Mouse (Mus musculus) thymus, postnatal 36 days (tissue): ENCODE measurements at regions not wholly inside any gene's neighbourhood (a gene's known extent, or its start where the extent isn't known, plus 50 kb on each side); places are given as distances from the start of the nearest gene placed in this dataset.
A peak's percentile ranks its signal among the peaks of the same experiment; 100 is the strongest.

Experiments used
- DNase-seq, 2 experiments: peaks; one replicate each; pipeline ENCODE4 v3.0.0; 2022; ENCODE audit warnings: mixed read lengths in 2 of 2

- no peak for DNase-seq
Measured at GRCm38 (mm10) chr11:44046083-44046482, 145.1 kb upstream of the Adra1b start.

GRCm38 (mm10) chr11:44049253-44049976, 148.4 kb upstream of the Adra1b start:
- DNase-seq: no peak

DNA sequence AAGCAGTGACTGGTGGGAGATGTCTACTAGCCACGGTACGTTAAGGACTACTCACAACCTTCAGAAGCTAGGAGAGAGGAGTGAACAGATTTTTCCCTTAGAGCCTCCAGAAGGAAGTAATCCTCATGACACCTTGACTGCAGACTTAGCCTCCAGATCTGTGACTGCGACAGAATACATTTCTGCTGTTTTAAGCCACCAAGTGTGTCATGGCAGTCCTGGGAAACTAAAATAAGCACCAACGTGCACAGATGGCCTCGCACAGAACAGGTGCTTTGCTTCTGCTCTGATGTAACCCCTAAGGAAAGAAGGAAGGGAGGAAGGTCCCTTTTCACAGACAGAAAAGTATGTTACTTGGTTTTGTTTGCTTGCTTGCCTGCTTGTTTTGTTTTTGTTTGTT, 151.5 kb upstream of the Adra1b start:
- no peak for DNase-seq

DNA sequence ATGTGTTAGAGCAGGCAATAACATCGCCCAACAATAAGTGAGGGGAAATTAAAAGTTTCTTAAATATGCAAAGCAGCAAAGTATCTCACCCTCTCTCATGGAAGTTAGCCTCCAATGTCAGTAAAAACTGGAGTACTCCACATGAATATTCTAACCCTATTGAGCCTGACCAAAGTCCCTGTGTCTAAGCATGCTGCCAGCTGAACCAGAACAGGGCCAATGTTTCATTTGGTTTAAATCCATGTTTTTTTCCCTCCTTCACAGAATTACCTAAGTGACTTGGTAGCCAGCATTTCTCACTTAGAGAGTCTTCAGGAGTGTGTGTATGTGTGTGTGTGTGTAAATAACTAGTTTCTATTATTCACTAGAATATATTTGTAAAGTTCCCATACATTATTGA, 161.4 kb upstream of the Adra1b start:
- DNase-seq: no peak

DNA sequence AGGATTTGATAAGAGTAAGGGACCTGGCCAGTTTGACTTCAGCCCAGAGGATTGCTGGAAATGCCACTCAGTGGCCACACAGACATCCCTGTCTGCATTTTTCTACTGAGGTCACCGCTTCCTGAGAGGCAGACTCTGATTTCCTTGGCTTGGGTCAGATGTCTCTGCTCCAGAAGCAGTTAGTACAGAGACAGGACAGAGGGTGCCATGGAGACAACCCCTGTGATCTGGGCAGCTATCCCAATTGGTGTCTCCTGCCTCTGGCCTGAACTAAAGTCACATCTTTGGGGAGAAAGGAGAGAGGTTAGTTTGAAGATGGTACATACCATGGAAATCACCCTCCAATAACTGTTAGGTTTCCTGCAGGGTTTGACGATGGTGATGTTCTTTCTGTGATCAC, 165.2 kb upstream of the Adra1b start:
- no peak for DNase-seq

DNA sequence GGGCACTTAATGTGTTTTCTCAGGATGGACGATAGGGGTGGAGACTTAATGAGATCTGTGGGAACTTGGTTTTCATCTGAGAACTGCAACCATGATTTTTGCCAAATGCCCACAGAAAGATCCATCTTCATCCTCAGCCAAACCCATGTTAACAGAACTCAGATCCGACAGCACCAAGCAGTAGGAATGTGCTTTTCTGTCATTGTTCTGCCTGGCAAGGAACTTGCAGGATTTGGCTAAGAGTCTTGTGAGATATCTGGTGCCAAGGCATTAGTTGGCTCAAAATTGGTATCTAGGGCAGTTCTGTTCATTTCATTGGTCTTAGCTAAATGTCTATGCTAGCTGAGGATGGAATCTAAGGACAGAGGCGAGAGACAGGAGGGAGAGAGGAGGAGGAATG, 182.7 kb upstream of the Adra1b start:
- DNase-seq: no peak

- DNase-seq: peak; percentile 8 to 10
Measured at GRCm38 (mm10) chr11:44086951-44087350, 185.9 kb upstream of the Adra1b start.

DNA sequence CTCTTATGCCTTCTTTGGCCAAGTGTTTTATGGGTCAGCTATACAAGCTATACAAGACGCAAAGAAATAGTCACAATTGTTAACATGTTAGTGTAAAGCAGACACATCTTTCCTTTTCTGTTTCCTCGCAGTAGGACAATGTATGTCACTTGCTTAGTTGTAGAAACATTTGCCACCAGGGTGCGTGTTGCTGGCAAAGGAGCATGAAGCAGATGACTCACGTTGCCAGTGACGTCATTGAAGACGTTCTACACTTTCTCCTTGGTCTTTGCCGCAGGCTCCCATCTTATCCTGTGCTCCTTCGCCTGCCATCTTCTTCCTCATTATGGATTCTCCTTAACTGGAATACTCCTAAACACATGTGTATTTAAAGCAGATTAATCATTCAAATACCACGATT, 188.5 kb upstream of the Adra1b start:
- no peak for DNase-seq

DNA sequence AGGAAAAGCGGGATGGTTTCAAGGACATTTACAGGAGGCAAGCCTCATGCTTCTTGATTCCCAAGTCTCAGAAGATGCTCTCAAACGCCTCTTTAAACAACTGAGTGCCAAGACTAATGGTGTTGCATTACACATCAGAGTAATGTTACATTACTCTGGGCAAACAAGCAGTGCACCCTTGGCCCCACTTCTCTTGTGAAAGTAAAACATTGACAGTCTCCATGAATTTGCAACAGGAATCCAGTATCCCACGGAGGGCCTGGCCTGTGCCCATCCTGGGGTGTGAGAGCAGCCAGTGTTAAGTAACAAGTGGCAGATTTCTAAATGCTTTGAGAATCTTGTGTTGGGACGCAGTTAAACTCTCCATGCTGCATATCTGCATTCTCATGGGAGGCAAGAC, 194.3 kb upstream of the Adra1b start:
- no peak for DNase-seq

DNA sequence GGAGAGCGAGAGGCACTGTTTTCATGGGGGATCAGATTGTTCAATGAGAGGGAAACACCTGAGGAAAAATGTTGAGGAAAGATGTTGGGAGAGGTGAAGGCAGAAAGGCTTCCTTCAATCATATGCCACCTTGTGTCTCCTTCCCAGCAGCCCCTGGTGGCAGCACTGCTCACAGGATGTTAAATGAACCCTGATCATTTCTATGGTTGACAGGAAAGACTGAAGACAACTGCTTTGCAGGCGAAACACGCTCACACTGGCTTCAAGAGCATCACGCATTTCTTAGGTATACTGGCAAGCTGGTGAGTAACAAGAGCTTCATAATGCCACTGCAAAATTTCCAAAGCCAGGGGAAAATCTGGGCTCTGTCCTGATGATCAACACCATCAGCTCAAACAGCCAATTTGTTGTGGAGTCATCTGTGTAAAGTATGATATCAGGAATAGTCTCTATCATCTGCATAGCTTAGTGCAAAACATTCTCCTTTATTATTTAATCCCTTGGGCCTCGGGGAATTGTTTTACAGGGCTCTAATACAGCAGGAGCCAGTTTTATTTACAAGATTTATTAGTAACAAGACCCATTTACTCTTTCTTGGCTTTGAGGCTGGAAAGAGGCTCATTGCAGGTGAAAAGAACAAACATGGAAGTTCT, 202.3 kb upstream of the Adra1b start:
- no peak for DNase-seq

DNA sequence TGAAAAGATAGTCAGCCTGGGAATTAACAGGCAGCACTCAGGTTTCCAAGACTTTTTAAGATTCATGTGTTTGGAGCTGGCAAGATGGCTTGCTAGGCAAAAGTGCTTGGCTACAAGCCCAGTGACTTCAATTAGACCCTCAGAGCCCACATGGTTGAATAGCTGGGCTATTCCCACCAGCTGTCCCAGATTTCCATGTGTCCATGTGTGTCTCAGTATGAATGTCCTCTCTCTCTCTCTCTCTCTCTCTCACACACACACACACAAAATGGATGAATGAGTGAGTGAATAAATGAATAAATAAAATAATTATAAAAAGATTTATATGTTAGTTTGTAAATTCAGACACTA, 202.8 kb upstream of the Adra1b start:
- no peak for DNase-seq

DNA sequence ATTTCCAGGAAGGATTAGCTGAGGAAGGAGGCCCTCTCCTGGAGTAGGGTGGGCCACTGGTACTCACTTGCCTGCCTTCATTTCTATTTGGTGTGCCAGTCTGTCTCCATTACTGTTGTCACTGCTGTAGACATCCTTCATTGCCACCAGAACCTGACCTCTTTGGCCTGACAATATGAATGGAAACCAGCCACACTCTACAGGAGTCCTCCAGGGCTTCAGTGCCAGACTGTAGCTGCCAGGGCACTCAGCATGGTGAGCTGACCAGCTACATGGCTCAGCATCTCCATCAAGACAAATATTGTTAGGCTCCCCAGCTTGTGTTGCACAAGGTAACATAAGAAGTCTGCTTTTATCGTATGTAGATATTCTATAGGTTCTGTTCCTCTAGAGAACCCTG, 205.2 kb upstream of the Adra1b start:
- no peak for DNase-seq

DNA sequence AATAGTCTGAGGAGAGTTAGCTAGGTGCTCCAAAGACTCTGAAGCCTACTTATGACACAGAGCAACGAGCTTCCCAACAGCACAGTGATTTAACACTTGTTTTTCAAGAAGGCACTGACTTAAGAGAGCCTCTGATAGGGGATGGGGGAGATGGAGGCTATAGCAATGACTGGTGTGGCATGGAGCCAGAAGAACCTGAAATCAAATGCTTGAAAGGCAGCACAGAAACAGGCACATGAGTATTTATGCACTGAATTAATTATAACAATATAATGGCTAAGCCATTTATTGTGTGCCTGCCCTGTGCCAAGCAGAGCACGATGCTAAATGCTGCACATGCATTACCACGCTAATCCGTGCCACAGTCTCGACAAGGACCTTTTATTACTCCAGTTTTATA, 210.5 kb upstream of the Adra1b start:
- no peak for DNase-seq

DNA sequence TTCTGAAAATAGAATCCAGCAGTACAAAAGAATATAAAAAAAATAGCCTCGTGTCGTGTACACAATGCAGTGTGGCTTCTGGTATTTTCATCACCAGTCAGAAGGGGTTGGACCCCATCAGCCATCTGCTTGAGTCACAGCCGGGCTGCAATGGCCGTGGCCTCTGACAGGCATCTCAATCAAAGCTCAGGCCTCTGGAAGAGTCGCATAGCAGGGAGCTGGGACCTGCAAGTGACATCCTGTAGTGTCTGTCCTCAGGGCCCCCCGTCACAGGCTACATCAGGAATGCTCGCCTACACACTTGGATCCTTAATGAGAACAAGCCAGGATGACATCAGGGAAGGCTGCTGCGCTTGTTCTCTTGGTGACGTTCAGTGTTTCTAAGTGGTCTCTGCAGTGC, 226.1 kb upstream of the Adra1b start:
- DNase-seq: no peak

DNA sequence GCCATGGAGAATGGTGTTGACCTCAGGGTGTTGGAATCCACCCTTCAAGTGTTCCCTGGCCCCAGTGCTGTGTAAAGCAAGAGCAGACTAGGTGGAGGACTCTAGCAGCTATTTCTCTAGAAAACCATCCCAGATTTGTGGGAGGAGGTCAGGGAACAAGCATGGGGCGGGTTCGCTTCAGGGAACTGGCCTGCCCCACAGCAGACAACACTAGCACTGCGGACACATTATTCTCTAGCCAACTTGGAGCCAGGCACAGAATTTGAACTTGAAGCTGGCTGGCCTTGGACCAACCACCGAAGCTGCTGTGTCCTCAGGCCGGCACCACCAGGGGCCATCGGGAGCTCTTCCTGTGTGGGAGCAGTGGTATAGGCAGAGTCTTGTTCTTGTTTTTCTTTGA, 227.5 kb upstream of the Adra1b start:
- no peak for DNase-seq

GRCm38 (mm10) chr11:44133244-44133643, 232.2 kb upstream of the Adra1b start:
- no peak for DNase-seq

DNA sequence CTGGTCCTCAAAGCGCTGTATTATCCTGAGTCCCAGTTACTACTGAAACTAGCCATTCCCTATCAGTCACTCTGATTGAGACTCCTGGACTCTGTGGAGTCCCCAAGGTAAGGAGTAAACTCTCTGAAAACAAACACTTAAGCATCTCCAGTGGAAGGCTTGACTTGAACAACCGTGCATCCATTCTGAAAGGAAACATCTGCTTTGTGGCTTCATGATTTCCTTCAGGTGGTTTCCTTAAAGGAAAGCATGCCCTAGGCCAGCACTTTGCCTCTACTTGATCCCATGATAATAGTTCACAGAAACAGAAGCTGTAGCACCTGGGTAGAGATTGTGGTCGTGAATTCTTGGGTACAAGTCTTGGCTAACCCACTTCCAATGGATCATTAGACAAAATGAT, 235.0 kb upstream of the Adra1b start:
- no peak for DNase-seq

DNA sequence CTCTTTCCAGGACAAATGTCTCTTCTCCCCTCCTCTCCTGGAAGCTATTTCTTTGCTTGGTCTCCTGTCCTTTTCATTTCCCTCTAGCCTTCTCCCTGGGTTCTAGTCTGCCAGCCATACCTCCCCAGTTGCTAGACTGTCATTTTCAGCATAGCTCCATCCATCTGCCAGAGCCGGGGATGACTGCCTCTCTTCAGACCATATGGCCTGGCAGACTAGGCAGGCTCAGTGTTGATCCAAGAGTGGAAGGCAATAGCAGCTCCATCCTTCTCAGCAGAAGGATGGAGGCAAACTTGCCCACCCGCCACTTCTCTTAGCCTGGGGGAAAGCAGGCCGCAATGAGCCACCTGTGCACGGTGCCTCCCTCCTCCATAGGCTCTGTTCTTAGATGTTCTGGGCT, 242.0 kb upstream of the Adra1b start:
- DNase-seq: no peak

GRCm38 (mm10) chr11:44144477-44144876, 243.5 kb upstream of the Adra1b start:
- no peak for DNase-seq

- no peak for DNase-seq
Measured at GRCm38 (mm10) chr11:44146419-44146818, 245.4 kb upstream of the Adra1b start.

GRCm38 (mm10) chr11:44153576-44153975, 246.3 kb upstream of the Il12b start:
- DNase-seq: no peak

- DNase-seq: no peak
Measured at GRCm38 (mm10) chr11:44155591-44155990, 244.3 kb upstream of the Il12b start.

- no peak for DNase-seq
Measured at GRCm38 (mm10) chr11:44156081-44156480, 243.8 kb upstream of the Il12b start.

GRCm38 (mm10) chr11:44156490-44157345, 243.1 kb upstream of the Il12b start:
- DNase-seq: no peak
